Mouse (Mus musculus) gastrocnemius, adult 2 months (tissue): ENCODE measurements around the gene Bicra. TPM values are rescaled to one million over a fixed set of nuclear protein-coding genes. Genes with fewer than 3 reads are reported as not detected.

Experiments used
- DNase-seq: peaks from one replicate; pipeline ENCODE4 v3.0.0; 2022
- H3K27ac ChIP-seq: fragments of 200-600 bp; 2 replicates; pipeline ENCODE4 v1.8.1; 2022; ENCODE audit warnings: mild to moderate bottlenecking
- H3K4me3 ChIP-seq: fragments of 200-600 bp; 2 replicates; pipeline ENCODE4 v1.8.1; 2022; ENCODE audit warnings: mild to moderate bottlenecking, moderate library complexity
- CTCF ChIP-seq: fragments of 200-600 bp; IDR thresholded peaks from 2 replicates; pipeline ENCODE4 v1.8.1; 2022; ENCODE audit warnings: antibody characterized with exemption, mild to moderate bottlenecking, moderate library complexity
- intact Hi-C: fragments of 180-260 bp; cut with DNase I; formaldehyde crosslinking; loops from one replicate; pipeline ENCODE4 v1.15.1; 2025
- total RNA-seq, 2 experiments: library from RNA; stranded (reverse); gene quantifications; 2 replicates each; pipeline ENCODE4 v1.2.3; 2021

Gene Bicra
- total RNA-seq, 2 experiments from 2014 or later = 6.8 to 7.1 TPM

GRCm38 (mm10) chr7:16046101-16046480 lies 1.6 kb downstream of the Bicra start:
- peak; percentile 74 for DNase-seq
- TF ChIP-seq CTCF = no peak
- Histone ChIP-seq H3K4me3 (peak overlapping the region; percentile 82), H3K27ac (peak overlapping the region; percentile 96)
- intact Hi-C loops = loop anchor here (1.0 to 5.0 kb wide), 2 partner anchors 44 to 114 kb away; no protein-coding TSS in a partner anchor

DNA sequence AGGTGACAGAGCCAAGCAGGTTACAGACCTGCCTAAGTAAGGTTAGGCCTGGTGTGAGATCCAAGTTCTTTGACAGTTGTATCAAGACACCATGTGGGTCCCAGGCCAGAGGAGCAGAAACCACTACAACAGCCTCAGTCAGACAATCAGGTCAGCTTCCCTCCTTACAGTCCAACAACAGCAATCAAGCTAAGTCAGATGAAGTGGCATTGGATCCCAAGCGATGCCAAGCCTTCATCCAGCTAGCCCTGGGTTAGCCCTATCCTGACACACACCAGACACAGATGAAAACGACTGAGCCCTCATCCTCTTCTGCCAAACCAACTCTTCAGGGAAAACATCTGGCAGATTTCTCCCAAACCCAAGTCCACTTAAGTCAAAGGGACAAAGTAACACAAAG lies 2.2 kb downstream of the Bicra start:
- peak overlapping the region; percentile 82 for H3K4me3 ChIP-seq
- no peak for TF ChIP-seq CTCF
- peak overlapping the region; percentile 96 for H3K27ac ChIP-seq
- intact Hi-C loops = loop anchor here (5.0 kb wide), 1 partner anchor 113 kb away; no protein-coding TSS in a partner anchor
- no peak for DNase-seq

DNA sequence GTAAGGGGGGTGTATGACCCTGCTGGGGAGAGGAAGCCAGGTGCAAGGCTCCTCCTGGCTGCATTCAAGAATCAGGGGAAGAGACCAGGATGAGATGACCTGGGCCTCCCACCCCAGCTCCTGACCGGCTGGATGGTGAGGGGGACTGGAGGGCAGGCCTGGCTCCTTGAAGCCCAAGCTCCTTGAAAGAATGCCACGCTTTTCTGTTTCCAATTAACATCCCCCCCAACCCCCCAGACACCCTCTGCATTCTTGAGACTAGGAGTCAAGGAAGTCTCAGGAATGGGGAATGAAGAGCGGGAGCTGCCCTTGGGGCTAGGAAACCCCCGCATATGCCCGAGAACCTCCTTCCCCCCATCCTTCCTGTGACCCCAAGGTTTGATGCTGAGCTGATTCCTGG lies 3.2 kb downstream of the Bicra start:
- peak overlapping the region; percentile 96 for H3K27ac ChIP-seq
- no peak for DNase-seq
- H3K4me3 ChIP-seq = peak overlapping the region; percentile 51
- intact Hi-C loops = no loop called here
- no peak for TF ChIP-seq CTCF

DNA sequence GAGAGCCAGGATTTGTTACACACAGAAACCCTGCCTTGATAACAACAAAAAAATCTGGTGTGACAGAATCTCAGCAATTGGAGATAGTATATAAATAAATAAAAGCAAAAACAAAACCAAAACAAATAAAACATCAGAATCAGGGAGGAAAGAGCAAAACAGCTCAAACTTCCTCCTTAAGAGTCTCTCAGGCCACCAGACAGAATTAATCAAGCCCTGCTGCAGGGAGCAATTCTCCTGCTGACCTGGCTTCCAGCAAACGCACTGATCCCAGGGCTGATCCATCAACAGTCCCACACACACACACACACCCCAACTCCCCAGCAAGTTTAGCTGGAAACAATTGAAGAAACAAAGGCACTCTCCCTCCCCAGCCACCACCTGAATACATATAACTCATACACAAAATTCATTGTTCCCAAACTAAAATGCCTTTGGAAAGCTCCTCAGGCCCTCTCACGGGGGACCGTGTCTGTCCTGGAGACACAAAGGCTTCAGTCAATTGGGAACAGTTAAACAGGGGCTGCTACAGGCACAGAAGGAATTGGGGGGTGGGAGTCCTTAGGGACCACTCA lies 3.8 kb downstream of the Bicra start:
- no peak for TF ChIP-seq CTCF
- Histone ChIP-seq H3K27ac (peak overlapping the region; percentile 96), H3K4me3 (peak overlapping the region; percentile 51)
- intact Hi-C loops = no loop called here
- DNase-seq = no peak

DNA sequence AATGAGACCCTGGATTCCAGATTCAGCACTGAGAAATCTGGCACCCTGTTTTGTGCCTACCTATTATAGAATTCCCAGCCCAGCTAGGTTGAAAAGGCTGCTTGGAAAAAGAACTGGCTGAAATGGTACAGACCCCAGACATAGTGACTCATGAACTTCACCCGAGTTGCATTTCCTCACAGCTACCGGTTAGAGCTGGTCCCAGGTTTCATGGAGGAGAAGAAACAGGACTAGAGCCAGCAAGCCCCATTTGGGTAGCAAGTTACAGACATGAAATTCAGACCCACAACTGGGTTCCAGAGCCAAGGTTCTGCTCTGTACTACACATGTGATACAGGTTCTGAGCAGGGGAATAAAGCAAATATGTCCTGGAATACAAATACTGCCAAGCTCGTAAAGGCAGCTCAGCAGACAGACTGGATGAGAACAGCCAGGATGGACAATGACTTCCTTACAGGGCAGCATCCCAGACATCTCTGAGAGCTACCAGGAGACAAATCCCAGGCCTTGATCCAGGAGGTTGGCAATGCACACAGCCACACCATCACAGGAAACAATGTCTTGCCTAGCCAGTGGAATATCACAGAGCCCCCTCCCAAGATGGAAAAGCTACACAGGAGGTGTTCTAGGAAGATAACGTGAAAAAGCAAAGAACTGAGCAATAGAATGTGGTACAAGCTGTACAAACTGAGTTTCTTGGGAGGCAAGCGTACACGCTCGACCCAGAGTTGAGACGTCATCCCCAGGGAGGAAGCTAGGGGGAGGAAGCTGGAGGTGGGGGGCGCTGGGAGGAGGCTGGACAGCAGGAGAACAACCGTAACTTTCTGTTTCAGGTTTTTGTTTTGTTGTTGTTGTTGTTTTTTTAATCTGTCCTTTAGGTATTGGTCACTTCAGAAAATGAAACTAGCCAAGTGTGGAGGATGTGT lies 4.6 kb downstream of the Bicra start:
- intact Hi-C loops = no loop called here
- TF ChIP-seq CTCF = no peak
- Histone ChIP-seq H3K4me3 (peak overlapping the region; percentile 51), H3K27ac (peak overlapping the region; percentile 96)
- DNase-seq = no peak

GRCm38 (mm10) chr7:16041208-16041607 lies 6.5 kb downstream of the Bicra start:
- peak overlapping the region; percentile 96 for H3K27ac ChIP-seq
- no peak for TF ChIP-seq CTCF

DNA sequence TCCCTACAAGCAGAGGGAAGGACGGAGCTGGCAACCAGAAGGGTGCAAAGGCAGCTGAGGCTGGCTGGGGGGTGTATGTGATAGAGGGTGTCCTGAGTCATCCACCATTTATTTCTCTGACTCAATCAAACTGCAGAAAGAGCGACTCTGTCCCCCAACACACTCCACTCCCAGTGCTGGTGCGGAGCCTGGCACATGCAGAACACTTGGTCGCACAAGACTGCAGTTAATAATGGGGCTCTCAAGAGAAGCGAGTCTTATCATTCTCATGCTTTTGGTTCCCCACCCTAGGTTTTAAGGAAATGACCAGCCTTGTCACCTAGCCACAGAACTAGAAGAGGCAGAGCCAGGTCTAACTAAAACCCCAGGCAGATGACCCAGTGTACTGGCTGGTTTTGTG lies 8.4 kb downstream of the Bicra start:
- intact Hi-C loops = no loop called here
- H3K27ac ChIP-seq = no peak overlapping the region; the same call in 1 of the 2 replicates

More at GRCm38 (mm10) chr7:16041208-16041607, 6.5 kb downstream of the Bicra start:
- H3K4me3 ChIP-seq = no peak overlapping the region
- peak; percentile 65 for DNase-seq
- intact Hi-C loops = no loop called here

DNA sequence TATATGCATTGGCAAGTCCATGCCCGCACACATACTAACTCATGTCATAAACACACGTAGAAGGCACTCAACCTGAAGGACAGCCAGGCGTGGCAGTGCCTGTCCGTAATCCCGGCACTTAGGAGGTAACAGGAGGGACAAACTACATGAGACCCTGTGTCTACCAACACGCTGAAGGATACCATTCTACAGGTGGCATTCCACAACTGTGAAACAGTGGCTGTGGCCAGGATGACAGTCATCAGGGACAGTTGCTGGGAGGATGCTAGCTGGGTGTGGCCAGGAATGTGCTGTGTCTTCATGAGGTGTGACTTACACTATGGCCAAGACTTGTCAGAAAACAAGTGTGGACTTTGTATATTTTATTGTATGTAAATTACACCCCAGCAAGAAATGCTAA lies 10.7 kb downstream of the Bicra start:
- TF ChIP-seq CTCF = no peak
- intact Hi-C loops = no loop called here
- Histone ChIP-seq H3K27ac (peak overlapping the region; percentile 4; the same call in 1 of the 2 replicates), H3K4me3 (no peak overlapping the region)
- no peak for DNase-seq

More for the DNA sequence above, 8.4 kb downstream of the Bicra start:
- TF ChIP-seq CTCF = no peak
- DNase-seq = no peak
- H3K4me3 ChIP-seq = no peak overlapping the region

DNA sequence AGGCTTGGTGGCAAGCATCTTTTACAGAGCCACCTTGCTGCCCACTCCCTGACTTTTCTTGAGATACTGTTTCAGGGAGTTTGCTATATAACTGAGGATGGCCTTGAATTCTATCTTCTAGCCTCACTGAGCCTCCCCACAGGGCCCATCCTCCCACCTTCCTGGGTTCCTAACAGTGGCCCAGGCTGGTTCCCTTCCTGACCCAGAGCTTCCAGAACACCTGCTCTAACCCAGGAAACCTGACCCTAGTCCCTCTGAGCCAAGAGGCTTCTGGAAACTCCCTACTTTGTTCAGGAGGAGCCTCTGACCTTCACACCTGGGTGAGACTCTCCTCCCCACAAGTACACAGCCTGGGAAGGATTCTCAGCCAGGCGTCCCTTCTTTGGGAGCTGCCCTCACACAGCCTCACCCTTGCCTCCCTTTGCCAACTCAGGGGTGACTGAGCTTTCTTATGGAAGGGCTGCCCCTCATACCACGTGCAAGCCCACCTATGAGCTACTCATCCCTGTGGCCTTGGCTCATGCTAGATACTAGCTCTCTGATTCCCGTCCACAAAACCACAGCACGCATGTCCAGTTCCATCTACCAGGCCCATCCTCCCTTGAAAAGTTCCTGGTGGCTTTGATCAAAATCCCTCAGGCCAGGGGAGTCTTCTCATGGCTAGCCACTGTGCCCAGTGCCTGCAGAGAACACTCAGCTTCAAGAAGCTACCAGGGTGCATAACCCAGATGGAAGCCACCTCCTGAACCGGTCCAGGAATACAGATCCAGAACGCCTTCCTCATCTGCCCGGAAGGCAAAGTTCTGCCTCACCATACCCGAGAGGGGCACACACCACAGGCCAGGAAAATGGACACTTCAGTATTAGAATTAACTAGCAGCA lies 13.9 kb downstream of the Bicra start:
- intact Hi-C loops = no loop called here
- Histone ChIP-seq H3K27ac (peak overlapping the region; percentile 79), H3K4me3 (no peak overlapping the region)
- no peak for DNase-seq
- no peak for TF ChIP-seq CTCF

DNA sequence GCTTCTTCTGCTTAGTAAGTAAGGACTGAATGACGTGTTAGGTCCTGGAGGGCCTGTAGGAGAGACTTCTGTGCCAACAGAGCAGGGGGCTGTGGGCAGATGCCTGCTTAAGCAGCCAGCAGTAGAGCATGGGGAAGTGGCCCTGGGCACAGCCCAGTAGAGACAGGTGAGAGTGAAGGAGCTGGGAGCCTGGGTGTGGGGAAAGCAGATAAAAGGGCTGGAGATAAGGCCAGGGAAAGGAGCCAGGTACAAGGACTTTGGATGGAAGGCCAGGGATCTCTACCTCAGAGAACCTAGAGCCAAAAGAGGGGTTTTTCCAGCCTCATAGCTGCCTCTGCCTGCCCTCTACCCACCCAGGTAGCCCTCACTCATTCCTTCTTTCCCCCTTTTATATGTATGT lies 14.7 kb downstream of the Bicra start:
- TF ChIP-seq CTCF = no peak
- Histone ChIP-seq H3K27ac (peak overlapping the region; percentile 79), H3K4me3 (no peak overlapping the region)
- intact Hi-C loops = no loop called here
- no peak for DNase-seq

DNA sequence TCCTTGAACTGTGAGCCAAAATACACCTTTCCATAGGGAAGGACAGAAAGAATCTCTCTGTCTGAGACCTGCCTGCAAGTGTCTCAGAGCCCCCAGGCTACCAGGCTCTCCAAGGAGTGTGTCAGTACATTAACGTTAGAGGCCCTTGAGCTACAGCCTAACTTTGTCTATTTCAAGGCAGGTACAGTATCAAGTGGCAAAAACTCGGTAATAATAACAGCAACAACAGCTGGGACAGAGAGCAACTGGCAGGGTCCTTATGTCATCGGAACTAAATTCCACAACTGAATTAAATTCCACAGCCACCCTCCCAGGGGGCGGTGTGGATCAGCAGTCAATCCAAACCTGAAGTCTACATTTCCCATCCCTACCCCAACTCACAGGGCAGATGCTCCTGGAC lies 16.6 kb downstream of the Bicra start:
- peak overlapping the region; percentile 89 for H3K27ac ChIP-seq

More for the DNA sequence above, 16.6 kb downstream of the Bicra start:
- no peak overlapping the region for H3K4me3 ChIP-seq
- intact Hi-C loops = no loop called here
- TF ChIP-seq CTCF = no peak
- no peak for DNase-seq
